Mouse (Mus musculus) kidney, adult 11 months (tissue): ENCODE data around the gene Ak4.

Experiments used
- DNase-seq: peaks from one replicate; pipeline ENCODE4 v3.0.0; 2022

Gene Ak4

DNA sequence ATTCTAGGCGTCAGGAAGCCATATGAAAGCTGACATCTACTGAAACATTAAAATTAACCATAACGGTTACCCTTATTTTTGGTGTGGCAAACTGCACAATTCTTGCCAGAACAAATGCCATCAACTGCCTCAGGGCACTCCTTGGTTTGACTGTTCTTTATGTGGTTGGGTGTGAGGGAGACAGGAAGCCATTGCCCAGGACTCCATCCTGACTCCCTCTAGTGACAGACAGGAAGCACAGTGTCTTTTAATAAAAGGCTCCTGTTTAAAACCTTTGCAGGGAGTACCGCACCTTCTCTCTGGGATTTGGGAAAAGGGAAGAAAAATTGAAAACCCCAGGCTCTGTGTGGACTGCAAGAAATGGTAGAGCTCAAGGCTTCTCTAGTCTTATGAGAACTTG lies 47.2 kb downstream of the Ak4 start:
- no peak for DNase-seq

DNA sequence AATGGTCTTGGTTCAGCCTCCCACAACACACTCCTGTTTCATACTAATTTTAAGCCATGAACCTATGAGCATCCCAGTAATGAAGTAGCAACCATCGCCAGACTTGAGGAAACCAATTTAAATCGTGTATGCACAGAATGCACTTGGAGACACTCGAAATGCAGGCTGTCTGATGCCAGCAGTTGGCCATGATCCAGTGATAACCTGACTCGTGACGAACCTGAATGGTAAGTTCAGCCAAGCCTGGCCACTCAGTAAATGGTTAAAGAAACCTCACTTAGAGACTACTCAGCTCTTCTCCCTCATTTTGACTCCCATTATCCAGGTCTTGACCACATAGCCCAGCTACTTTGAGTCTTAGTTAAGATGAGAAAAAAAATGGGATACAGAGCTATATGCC lies 50.2 kb downstream of the Ak4 start:
- DNase-seq: peak; percentile 58

DNA sequence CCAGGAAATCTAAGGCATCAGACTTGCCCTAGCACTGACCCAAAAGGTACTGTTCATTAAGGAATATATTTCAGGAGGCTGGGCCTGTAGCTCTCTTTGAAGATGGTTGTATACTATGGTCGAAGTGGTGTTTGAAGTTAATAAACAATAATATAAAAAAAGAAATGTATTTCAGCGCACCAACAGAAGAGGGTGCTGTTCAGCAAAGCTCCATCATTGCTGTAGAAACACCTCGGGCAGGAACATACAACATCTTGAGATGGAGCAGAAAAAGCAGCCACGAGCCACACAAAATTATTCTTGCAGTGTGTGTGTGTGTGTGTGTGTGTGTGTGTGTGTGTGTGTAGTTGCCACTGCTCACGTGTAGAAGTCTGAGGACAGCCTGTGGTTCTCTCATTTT lies 51.5 kb downstream of the Ak4 start:
- no peak for DNase-seq

DNA sequence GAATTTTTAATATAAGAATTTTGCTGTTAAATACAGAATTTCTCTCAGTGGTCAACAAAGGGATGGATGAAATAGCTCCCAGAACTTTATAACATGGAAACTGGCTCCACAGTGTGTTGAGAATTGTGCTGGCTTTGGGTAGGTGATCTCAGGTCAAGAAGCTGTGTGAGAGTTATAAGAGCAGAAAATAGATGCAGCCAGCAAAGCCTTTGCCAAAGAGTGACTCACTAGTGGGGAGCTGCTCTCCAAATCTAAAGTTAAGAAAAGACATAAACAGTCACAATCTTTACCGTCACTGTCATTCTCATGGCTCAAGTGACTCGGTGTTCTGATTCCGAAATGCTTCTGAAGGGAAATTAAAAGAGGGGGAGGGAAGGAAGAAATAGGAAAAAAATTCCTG lies 53.7 kb downstream of the Ak4 start:
- DNase-seq: no peak

DNA sequence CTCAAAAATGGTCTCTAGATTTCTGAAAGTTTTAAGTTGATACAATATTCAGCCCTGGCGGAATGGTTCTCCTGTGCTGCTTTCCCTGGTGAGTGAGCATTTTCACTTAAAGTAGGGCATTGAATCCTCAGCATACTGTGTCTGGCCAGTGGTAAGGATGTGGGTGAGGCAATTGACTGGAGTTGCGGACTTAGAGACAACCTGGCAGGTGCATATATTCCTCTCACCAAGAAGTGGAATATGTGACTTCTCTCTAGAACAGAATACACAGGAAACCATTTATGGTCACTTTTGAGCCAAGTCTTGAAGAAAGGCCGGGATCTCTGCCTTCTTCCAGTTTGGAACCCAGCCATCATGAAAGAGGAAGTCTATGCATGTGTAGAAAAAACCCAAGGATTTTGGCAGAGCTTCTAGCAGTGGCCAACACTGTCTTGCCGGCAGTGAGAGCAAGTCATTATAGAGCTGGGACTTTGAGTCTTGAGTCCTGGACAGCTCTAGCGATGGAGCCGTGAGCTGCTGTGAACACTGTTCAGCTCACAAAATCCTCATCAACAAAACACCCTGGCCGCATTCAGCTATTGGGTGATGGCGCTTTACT lies 71.3 kb downstream of the Ak4 start:
- no peak for DNase-seq

DNA sequence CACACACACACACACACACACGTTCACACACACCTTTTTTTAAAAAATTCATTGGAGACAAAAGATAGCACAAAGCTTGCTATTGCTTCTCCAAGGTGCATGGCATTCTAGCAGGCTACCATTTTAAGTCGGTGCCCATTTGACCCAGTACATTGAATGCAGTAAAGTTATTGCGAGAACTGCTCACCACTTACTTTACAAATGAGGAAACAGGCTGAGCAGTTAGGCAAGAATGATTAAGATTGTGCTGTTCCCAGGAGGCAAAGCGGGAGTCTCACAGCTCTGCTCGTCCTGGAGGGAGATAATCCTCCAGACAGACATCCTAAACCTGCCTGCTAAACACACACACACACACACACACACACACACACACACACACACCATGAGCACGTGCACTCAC lies 72.6 kb downstream of the Ak4 start:
- no peak for DNase-seq

DNA sequence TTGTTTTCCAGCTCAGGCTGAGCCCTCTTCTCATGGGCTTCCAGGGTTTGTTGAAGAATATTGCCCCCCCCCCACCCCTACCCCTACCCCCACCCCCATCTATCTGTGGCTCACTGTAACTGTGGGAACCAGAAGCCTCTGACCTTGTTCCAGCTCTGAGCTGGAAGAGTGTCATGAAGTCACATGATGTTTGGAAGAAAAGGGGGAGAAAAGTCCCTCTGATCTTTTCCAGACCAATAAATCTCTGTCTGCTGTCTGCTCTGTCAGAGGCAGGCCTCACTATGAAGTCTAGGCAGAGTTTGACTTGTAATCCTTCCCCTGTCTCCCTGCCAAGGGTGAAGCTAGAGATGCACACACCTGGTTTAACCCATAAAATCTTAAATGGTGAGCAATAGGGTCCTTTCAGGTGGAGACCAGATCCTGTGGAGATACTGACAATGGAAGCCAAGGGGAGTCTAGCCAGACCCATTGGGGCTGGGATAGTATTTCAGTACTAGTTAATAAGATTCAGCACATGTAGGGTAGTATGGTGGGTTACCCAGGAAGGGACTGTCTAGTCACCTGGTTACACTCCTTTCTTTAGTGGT lies 74.6 kb downstream of the Ak4 start:
- DNase-seq: no peak

DNA sequence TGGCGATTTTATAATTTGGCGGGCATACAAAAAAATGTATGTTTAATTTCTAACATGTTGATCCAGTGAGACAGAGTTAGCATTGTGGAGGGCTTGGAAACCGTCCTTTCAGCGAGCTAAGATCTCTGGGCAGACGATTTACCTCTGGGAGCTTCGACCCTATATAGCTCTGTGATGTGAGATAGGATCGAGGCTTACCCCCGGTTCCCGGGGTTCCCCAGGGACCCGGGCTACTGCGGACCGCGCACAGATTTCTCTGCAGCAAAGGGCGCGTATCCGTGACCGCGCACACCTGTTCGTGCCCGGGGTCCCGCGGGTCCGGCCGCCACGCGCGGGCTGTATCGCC lies 77.1 kb downstream of the Ak4 start:
- DNase-seq: no peak

DNA sequence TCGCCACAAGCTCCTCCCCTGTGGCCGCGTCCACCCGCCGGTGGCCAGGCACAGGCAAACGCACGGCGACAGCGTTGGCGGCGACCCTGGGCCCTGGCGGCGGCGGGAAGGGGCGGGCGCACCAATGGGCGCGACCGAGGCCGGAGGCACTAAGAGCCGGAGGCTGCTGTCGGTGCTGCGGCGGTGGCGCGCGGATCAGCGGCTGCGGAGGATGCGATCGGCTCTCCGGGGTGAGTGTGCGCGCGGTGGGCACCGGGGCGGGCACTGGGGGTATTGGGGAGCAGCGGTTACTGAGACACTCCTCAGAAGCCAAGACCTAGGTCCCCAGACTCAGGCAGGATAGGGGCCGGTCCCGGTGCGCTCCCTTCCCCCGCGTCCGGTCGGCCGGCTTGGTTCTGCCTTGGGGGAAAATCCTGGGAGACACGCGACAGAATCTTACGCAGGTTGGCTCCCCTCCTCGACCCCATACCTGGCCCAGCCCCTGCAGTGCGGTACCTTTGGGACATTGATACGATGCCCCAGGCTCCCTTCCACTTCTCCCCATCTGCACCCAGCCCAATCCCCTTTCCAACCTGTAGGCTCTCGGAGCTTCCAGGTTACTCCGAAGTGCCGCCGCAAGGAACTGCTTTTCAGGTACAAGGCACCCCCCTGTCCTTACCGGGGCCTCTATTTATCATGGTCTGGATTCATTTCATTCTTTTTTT lies 77.6 kb downstream of the Ak4 start, which contains the start of gene Dnajc6:
Gene Dnajc6, plus strand, starts transcription at position 115 of the 704 bp plus-strand sequence.
- no peak for DNase-seq

DNA sequence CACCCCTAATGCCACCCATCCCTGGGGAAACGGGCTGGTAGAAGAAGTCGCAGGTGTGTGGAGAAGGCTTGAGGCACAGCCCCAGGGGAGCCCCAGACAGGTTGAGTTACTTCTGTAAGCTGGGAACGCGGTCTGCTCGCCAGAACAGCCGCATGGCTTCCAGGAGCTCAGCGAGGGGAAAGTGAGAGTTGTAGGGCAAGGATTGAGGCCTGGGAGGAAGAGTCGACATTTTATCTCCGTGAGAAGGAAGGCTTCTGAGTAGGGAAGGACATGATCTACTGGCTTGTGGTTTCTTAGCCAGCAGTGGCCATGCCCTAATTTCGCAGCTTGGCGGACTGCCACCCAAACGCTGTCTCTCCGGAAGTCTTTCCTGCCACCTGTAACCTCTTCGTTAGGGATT lies 78.3 kb downstream of the Ak4 start:
- no peak for DNase-seq

DNA sequence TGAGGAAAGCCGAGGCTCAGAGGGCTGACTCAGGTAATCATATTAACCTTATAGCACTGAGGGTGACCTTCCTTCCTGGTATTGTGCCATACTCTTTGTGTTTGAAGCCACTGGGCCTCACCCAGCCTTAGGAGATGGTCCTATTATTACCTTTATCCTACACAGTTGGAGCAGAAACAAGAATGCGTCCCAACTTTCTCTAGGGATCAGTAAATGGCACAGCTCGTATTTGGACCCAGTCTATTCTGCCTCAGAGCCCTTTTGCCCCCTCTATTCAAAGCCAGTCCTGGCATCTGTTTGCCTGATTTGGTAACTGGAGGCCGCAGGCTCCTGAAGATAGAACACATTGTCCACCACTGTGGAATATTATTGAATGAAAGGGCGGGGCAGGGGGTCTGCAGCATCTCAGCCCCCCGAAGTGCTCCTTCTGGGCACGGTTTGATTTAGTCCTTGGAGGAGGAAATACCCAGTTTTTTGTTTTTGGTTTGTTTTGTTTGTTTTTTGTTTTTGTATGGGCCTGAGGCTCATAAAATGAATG lies 85.5 kb downstream of the Ak4 start:
- DNase-seq: no peak

DNA sequence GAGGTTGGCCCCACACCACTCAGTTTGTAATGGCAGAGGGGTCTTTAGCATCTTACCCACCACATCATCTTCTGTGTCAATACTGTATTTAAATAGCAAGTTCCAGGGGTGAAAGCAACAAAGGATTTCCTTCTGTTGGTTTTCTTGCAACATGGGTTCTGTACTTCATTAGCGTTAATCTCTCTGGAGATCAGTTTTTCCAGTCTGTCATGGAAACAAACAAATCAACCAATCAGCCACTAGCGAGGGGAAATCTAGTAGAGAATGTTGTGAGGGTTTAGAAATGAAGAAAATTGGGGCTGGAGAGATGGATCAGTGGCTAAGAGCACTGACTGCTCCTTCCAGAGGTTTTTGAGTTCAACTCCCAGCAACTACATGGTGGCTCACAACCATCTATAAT lies 86.9 kb downstream of the Ak4 start:
- no peak for DNase-seq

DNA sequence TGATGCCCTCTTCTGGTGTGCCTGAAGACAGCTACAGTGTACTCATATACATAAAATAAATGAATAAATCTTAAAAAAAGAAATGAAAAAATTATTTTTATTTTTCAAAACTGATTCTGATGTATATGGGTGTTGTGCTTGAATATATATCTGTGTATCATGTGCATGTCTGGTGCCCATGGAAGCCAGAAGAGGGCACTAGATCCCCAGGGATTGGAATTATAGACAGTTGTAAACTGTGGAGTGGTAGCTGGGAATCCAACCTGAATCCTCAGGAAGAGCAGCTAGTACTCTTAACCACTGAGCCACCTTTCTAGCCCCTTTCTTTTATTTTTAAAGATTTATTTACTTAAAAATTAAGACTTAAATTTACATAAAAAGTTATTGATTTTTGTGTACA lies 87.3 kb downstream of the Ak4 start:
- no peak for DNase-seq

DNA sequence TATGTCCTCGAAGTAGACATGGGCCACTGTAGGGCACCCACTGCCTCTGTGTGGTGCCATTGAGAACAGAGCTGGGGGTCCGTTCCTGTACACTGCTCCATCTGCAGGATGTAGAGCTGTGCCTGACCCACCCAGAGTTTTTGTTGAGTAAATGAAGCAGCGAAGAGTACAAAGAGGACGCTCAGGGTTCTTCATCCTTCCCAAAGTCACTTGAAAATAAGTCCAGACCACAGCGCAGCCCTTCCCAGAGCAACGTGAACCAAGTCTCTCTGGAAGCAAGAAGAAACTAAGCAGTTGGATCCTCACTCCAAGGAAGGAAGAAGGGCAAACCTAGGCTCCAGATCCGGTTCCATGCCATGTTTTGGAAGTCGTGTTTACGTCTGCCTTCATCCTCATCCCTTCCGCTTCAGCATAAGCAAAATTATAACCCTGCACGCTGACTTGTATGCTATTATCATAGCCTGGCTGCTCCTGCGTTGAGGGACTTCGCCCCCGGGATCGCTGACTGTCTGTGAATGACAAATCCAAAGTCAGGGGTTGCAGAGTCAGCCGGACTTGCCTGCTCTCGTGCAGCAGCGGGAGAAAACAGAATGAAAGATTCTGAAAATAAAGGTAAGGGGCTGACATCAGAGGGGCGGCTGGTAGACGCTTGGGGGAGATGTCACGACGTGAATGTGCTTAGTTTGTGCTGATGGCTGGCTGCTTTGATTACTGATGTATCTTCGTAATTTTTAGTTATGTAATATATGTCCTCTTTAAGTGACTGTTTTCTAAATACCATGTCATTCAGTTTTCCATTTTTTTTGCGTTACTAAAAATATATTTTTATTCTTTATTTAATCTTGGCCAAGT lies 88.7 kb downstream of the Ak4 start:
- peak; percentile 81 for DNase-seq

DNA sequence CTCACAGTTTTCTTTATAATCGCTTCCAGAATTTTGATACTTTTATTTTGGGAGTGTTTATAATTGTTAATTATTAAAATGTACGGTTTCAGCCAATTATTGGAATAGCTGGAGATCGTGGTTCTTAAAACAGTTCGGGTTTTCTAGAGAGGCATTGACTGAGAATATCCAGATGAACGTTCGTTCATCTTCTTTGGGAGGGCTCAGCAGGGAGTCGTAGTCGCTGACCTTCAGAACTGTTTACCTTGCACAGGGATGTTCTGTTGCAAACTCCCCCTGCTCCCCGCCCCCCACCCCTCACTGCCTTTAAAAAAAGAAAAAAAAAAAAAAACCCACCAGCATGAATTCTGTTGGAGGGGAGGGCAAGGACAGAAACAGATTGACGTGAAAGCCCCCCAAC lies 89.4 kb downstream of the Ak4 start:
- no peak for DNase-seq

DNA sequence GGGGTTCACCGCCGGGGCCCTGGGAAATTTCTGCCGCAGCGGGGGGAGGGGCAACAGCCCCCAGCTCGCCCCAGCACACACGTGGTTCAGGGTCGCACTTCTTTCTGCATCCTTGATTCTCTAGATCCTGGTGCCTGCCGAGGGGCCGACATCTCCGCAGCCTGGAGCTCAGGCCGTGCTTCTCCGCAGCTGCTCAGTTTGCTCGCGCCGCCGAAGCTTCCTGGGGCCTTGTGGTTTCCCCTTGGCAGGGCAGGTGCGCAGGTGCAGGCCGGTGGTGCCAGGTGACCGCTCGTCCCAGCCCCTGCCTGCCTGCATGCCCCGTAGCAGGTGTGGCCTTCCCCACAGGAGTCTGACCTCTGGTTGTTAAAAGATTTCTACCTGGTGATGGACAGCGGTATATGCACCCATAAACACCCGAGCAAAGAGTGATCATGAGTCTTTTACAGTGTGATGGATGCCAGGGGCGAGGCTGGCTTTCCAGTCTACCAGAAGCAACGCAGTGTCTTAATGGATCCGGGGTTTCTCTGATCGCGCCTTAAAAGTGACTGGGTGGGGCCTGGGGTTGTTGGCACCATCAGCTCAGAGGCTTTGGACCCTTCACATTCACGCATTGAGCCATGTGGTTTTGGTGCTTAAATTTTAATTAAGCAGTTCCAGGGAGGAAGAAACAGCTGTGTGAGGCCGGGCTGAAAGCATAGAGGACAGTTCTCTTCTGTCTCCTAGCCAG lies 89.9 kb downstream of the Ak4 start:
- DNase-seq: peak; percentile 64

DNA sequence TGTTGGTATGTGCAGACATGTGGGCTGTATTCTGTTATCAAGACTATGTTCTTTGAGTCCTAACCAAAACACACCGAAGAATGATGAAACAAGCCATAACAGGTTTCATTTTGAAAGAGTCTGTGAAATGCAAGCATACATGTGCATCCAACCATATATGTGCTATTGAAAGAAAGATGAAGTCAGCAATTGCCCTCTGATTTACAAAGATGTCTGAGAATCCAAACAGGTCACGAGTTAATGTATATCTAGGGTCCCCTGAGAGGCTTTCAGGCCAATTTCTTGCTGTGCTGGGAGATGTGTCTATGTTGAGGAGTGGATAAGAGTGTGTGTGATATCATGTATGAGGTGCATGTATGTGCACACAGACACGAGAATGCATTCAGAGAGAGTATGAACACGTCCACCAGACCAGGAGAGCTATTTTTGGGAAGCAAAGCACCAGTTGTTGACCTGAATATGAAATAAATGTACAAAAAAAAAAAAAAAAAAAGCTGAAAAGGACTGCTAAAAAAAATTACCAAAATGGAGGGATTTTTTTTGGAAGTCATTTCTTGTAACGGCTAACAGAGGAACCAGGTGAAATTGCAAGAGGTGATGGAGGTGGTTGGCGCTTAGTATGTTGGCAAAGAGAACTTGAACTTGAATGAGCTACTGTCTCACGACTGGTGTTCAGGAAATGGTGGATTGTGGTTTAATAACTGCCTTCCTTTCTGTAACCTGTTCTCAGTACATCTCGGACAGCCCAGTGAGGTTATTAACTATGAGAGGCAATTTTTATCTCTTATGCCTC lies 91.2 kb downstream of the Ak4 start:
- DNase-seq: no peak

DNA sequence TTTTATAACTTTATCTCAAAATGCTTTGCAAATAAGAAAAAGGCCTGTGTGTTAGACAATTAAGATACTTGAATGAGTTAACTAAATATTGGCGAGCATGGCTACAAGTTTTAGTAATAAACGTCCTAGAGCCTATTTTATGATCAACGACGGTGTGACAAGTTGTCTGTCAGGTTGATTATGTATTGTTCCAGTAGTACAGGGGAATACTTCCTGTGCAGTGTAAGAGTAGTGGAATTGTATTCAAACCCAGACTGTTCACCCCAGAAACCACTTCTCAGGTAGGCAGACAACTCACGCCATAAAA lies 91.8 kb downstream of the Ak4 start:
- no peak for DNase-seq

DNA sequence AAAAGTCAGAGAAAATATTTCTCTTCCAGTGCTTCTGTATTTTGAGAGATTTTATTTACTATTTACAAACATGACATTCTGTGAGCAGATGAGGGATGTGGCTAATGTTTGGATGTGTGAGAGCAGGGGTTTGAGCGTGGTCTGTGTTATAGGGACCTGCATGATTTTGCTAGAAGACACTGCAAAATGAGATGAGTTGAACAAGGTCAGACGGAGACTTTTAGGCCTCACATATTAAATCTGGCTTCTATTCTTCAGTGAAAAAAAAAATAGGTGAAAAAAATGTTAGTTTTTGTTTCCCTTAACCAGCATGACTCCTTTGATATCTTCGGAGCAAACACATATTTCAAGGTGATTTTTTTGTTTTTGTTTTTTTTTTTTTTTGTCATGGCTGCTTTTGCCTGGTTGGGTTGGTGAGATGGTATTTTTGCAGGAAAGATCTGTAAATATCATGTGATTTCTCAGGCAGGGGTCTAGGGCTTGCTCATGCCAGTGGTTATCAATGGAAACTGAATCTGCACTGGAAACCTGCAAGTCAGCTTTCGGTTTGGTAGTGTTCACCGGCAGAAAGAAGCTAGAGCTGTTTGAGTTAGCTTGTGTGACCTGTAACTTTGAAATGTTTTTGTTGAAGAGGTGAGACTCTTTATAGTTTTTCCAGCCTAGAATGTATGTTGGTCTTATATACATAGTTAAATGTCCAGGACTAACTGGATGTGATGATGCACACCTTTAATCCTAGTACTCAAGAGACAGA lies 92.9 kb downstream of the Ak4 start:
- no peak for DNase-seq

DNA sequence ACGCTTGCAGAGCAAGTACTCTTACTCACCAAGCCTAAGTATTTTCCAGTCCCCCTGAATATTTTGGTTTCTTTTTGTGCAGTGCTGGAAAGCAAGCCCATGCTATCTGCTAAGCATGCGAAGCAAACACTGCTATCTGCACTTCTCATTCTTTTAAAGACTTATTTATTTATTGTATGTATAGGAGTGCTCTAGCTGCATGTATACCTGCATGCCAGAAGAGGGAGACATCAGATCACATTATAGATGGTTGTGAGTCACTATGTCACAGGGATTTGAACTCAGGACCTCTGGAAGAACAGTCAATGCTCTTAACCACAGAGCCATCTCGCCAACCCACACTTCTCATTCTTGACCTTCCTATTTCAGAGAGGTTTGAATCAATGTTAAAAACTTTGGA lies 94.2 kb downstream of the Ak4 start:
- DNase-seq: no peak

DNA sequence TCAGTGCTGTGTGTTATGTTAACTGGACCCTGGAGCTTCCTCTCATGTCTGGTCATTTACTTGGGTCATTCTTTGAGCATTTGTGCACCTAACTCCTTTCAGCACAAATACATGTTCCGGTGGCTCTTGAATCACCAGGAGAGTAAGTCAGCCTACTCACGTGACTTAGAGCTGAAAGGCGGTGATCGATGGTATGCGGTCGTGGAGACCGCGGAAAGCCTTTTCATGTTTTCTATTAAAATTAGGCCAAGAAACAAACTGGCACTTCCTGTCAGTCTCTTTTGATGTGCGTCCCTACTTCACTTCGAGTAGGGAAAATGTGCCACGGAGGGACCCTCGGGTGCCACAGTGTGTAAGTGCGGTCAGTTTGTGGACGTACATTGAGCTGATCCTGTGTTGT lies 96.8 kb downstream of the Ak4 start:
- DNase-seq: no peak
